Mouse (Mus musculus): ENCODE results near the gene Gm8947. TPM values are rescaled to one million over a fixed set of nuclear protein-coding genes. Genes with fewer than 3 reads are reported as not detected.
A peak's percentile ranks its signal among the peaks of the same experiment; 100 is the strongest.

Gm8947 gene
- polyA plus RNA-seq, 1 experiment from 2014 or later = not detected

DNA sequence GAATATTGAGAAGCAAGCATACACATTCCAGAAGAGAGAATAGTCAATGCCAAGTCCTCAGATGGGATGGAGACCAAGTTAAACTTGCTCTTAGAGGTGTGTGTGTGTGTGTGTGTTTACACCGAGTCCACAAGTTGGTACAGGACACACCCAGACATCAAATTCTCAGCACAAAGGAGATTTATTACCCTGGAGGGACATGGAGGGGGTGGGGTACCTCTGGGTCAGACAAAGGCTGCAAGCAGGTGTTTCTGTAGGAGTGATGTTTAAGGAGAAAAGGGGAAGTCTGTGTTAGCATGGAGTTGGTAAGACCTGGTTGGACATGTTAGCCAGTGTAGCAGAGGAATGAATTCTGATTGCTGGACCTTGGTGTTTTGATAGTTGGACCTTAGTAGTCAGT, 23.8 kb downstream of the Gm8947 start:
- H3K9me3 ChIP-seq = no peaks in the 10 kb centered on the region
- H3K9ac ChIP-seq = no peak overlapping the region
- H3K36me3 ChIP-seq = no peaks in the 10 kb centered on the region
- 48% methylated on average over 1 of the region's 1 CpGs for WGBS
- no peak for ATAC-seq (ENCODE audit: insufficient number of reproducible peaks, low FRiP score, low TSS enrichment, low read depth)
- no peak overlapping the region for H3K4me2 ChIP-seq
- H3K4me1 ChIP-seq = peaks cover 5% of the 10 kb centered on the region; the same call in 1 of the 2 replicates
- no peak overlapping the region for H3K27ac ChIP-seq
- no peaks in the 10 kb centered on the region for H3K27me3 ChIP-seq
- no peak overlapping the region for H3K4me3 ChIP-seq

DNA sequence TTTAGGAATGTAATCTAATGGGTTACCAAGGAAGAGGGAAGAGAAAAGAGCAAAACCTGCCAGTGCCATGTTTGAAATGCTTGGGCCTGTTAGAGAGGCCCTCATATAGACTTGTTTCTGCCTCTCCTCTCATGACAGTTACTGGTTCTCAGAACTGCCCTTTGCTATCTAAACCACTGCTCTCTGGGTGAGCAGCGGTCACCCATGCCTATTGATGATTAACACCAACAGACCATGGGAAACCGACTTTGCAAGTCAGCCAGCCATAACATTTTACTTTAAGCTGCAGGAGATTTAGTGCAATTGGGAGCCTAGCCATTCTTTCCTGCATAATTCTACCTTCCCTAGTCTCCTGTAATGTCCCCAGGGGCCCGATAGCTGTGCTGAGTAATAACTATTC, 24.2 kb downstream of the Gm8947 start:
- Histone ChIP-seq H3K27ac (no peak overlapping the region), H3K9me3 (no peaks in the 10 kb centered on the region), H3K9ac (no peak overlapping the region), H3K27me3 (no peaks in the 10 kb centered on the region), H3K4me2 (no peak overlapping the region), H3K4me3 (no peak overlapping the region), H3K36me3 (no peaks in the 10 kb centered on the region), H3K4me1 (peaks cover 5% of the 10 kb centered on the region; the same call in 1 of the 2 replicates)
- no peak for ATAC-seq (ENCODE audit: insufficient number of reproducible peaks, low FRiP score, low TSS enrichment, low read depth)
- WGBS = 66% methylated on average over 3 of the region's 3 CpGs

- Histone ChIP-seq H3K4me2 (no peak overlapping the region), H3K27me3 (no peaks in the 10 kb centered on the region), H3K4me3 (no peak overlapping the region), H3K9ac (no peak overlapping the region), H3K27ac (no peak overlapping the region), H3K9me3 (no peaks in the 10 kb centered on the region), H3K4me1 (peaks cover 5% of the 10 kb centered on the region; the same call in 1 of the 2 replicates), H3K36me3 (no peaks in the 10 kb centered on the region)
- no peak for ATAC-seq (ENCODE audit: insufficient number of reproducible peaks, low FRiP score, low TSS enrichment, low read depth)
- 92% methylated on average over 5 of the region's 5 CpGs for WGBS
Measured at GRCm38 (mm10) chr1:151219045-151219444, 26.9 kb downstream of the Gm8947 start.

- Histone ChIP-seq H3K4me3 (no peak overlapping the region), H3K27me3 (no peaks in the 10 kb centered on the region), H3K4me1 (0 out of 2 replicates have a peak, but pooled peaks cover 3% of the 10 kb centered on the region), H3K9me3 (no peaks in the 10 kb centered on the region), H3K36me3 (no peaks in the 10 kb centered on the region), H3K9ac (no peak overlapping the region), H3K4me2 (no peak overlapping the region), H3K27ac (no peak overlapping the region)
- WGBS = 77% methylated on average over 7 of the region's 7 CpGs
- no peak for ATAC-seq (ENCODE audit: insufficient number of reproducible peaks, low FRiP score, low TSS enrichment, low read depth)
Measured at GRCm38 (mm10) chr1:151220098-151220497, 27.9 kb downstream of the Gm8947 start.

DNA sequence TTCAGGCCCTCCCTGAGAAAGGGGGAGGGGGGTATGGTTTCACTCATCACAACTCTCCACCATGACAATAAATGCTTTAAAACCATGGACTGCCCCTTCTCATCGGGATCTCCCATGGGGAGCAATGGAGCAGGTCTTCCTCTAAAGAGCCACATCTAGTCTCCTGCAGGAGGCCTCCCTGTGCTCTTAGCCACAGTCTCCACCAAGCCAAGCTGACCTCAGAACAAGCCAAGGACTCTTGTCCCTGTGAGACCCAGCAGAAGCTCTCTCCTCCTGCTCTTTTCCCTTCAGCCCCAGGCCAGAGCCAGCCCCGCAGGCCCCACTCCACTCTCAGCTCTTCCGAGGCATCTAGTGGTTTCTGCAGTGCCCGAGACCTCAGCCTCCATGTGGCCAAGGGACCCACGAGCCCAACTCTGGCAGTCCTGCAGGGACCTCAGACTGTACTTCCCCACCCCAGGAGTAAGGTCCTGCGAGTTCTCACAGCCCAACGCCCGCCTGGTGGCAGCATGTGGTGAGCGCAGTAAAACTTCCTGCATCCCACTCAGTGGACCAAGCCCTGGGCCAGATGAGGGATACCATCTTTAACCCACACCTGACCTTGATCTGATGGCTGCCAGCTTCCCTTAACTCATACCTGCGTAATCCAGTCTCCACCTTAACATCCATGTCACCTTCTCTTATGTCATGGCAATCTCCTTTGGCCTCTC, 30.5 kb downstream of the Gm8947 start:
- H3K4me2 ChIP-seq = no peak overlapping the region
- H3K4me1 ChIP-seq = no peaks in the 10 kb centered on the region
- H3K9me3 ChIP-seq = no peaks in the 10 kb centered on the region
- H3K4me3 ChIP-seq = no peak overlapping the region
- no peak overlapping the region for H3K27ac ChIP-seq
- H3K9ac ChIP-seq = no peak overlapping the region
- H3K36me3 ChIP-seq = no peaks in the 10 kb centered on the region
- ATAC-seq (ENCODE audit: insufficient number of reproducible peaks, low FRiP score, low TSS enrichment, low read depth) = no peak
- no peaks in the 10 kb centered on the region for H3K27me3 ChIP-seq
- WGBS = 80% methylated on average over 10 of the region's 10 CpGs

DNA sequence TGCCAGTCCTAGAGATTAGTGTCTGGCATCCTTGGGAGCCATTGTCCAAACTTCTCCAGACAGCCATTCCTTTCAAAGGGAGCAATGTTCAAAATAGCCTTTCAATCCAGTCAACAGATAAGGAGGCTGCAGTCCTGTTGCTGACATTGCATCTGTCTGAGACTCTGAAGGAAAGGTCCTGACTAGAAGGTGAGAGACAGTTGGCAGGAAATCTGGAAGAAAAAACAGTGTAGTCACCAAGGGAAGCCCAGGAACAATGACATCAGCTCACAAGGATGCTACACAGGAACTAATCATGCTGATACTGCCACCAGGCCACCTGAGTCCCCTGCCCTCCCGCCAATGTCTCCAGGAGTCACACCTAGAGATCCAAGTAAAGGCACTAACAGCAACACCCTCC, 31.2 kb downstream of the Gm8947 start:
- H3K9ac ChIP-seq = no peak overlapping the region
- H3K27ac ChIP-seq = no peak overlapping the region
- ATAC-seq (ENCODE audit: insufficient number of reproducible peaks, low FRiP score, low TSS enrichment, low read depth) = no peak
- H3K4me1 ChIP-seq = no peaks in the 10 kb centered on the region
- H3K4me2 ChIP-seq = no peak overlapping the region
- no peaks in the 10 kb centered on the region for H3K36me3 ChIP-seq
- 78% methylated on average over 1 of the region's 1 CpGs for WGBS
- H3K27me3 ChIP-seq = no peaks in the 10 kb centered on the region
- no peaks in the 10 kb centered on the region for H3K9me3 ChIP-seq
- no peak overlapping the region for H3K4me3 ChIP-seq

- Histone ChIP-seq H3K4me3 (no peak overlapping the region), H3K4me1 (no peaks in the 10 kb centered on the region), H3K9me3 (no peaks in the 10 kb centered on the region), H3K4me2 (no peak overlapping the region), H3K36me3 (no peaks in the 10 kb centered on the region), H3K27me3 (no peaks in the 10 kb centered on the region), H3K27ac (no peak overlapping the region), H3K9ac (no peak overlapping the region)
- no peak for ATAC-seq (ENCODE audit: insufficient number of reproducible peaks, low FRiP score, low TSS enrichment, low read depth)
- WGBS = 79% methylated on average over 1 of the region's 1 CpGs
Measured at GRCm38 (mm10) chr1:151224536-151224935, 32.4 kb downstream of the Gm8947 start.

DNA sequence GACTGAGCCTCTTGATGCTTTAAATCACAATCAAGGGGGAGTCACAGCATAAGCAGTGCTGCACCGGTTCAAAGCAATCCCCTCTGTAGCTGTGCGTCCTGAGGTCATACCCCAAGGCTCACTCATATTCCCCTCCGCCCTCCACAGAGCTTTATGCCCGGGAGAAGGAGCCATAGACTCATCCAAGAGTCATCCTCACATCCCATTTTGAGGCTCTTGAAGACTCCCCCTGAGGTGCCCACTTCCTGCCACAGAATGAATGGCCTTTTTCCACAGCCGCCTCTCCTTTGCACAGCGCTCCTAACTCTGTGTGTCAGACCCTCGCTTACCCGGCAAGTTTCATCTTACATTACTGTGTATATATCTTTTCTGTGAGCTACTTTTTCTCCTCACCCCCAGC, 35.3 kb downstream of the Gm8947 start:
- no peak for ATAC-seq (ENCODE audit: insufficient number of reproducible peaks, low FRiP score, low TSS enrichment, low read depth)
- no peaks in the 10 kb centered on the region for H3K27me3 ChIP-seq
- no peak overlapping the region for H3K4me3 ChIP-seq
- H3K27ac ChIP-seq = no peak overlapping the region
- no peaks in the 10 kb centered on the region for H3K36me3 ChIP-seq
- H3K9ac ChIP-seq = no peak overlapping the region
- no peaks in the 10 kb centered on the region for H3K4me1 ChIP-seq
- no peak overlapping the region for H3K4me2 ChIP-seq
- WGBS = 66% methylated on average over 8 of the region's 8 CpGs
- no peaks in the 10 kb centered on the region for H3K9me3 ChIP-seq

- WGBS = 47% methylated on average over 1 of the region's 1 CpGs
- H3K27ac ChIP-seq = no peak overlapping the region
- H3K4me2 ChIP-seq = no peak overlapping the region
- no peak overlapping the region for H3K9ac ChIP-seq
- H3K9me3 ChIP-seq = no peaks in the 10 kb centered on the region
- H3K36me3 ChIP-seq = no peaks in the 10 kb centered on the region
- no peaks in the 10 kb centered on the region for H3K4me1 ChIP-seq
- ATAC-seq (ENCODE audit: insufficient number of reproducible peaks, low FRiP score, low TSS enrichment, low read depth) = no peak
- no peaks in the 10 kb centered on the region for H3K27me3 ChIP-seq
- H3K4me3 ChIP-seq = no peak overlapping the region
Measured at GRCm38 (mm10) chr1:151228320-151228989, 36.3 kb downstream of the Gm8947 start.

- Histone ChIP-seq H3K4me3 (no peak overlapping the region), H3K27me3 (no peaks in the 10 kb centered on the region), H3K4me1 (0 out of 2 replicates have a peak, but pooled peaks cover 3% of the 10 kb centered on the region), H3K9me3 (no peaks in the 10 kb centered on the region), H3K27ac (no peak overlapping the region), H3K4me2 (no peak overlapping the region), H3K36me3 (no peaks in the 10 kb centered on the region), H3K9ac (no peak overlapping the region)
- no peak for ATAC-seq (ENCODE audit: insufficient number of reproducible peaks, low FRiP score, low TSS enrichment, low read depth)
- 80% methylated on average over 3 of the region's 3 CpGs for WGBS
Measured at GRCm38 (mm10) chr1:151232346-151232745, 40.2 kb downstream of the Gm8947 start.

DNA sequence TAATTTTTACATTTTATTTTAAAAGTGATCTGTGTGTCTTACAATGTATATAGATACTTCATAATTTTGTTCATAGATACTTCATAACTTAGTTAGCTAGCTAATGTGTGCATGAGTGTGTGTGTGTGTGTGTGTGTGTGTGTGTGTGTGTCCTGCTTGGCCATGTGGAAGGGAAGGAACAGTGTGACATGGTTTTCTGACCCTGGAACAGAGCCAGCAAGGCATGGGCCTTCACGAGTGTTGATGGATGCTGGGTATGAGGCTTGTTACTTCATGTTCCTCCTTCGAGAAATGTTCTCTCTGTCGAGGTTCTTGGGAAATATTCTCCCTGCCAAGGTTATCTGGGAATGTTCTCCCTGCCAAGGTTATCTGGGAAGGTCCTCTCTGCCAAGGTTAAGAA, 41.6 kb downstream of the Gm8947 start:
- no peaks in the 10 kb centered on the region for H3K36me3 ChIP-seq

GRCm38 (mm10) chr1:151235574-151235973, 43.4 kb downstream of the Gm8947 start:
- Histone ChIP-seq H3K36me3 (no peaks in the 10 kb centered on the region), H3K27me3 (no peaks in the 10 kb centered on the region), H3K4me1 (0 out of 2 replicates have a peak, but pooled peaks cover 3% of the 10 kb centered on the region), H3K9me3 (no peaks in the 10 kb centered on the region), H3K4me3 (no peak overlapping the region), H3K27ac (peak overlapping the region; percentile 74), H3K9ac (no peak overlapping the region), H3K4me2 (no peak overlapping the region)
- ATAC-seq (ENCODE audit: insufficient number of reproducible peaks, low FRiP score, low TSS enrichment, low read depth) = no peak
- 62% methylated on average over 2 of the region's 2 CpGs for WGBS

More for the DNA sequence above, 41.6 kb downstream of the Gm8947 start:
- Histone ChIP-seq H3K27me3 (no peaks in the 10 kb centered on the region), H3K27ac (no peak overlapping the region), H3K4me2 (no peak overlapping the region), H3K4me1 (0 out of 2 replicates have a peak, but pooled peaks cover 3% of the 10 kb centered on the region), H3K9ac (no peak overlapping the region), H3K9me3 (no peaks in the 10 kb centered on the region), H3K4me3 (no peak overlapping the region)
- no peak for ATAC-seq (ENCODE audit: insufficient number of reproducible peaks, low FRiP score, low TSS enrichment, low read depth)
- WGBS = 72% methylated on average over 3 of the region's 3 CpGs
